Mouse (Mus musculus) embryonic fibroblast, embryonic 13.5 days (primary cell): ENCODE data around the gene Ovol1. TPM values are rescaled to one million over a fixed set of nuclear protein-coding genes. Genes with fewer than 3 reads are reported as not detected.
A peak's percentile ranks its signal among the peaks of the same experiment; 100 is the strongest.

Source experiments
- H3K27ac ChIP-seq: 2 replicates; pipeline ENCODE4 v1.5.1; 2012; ENCODE audit warnings: low read length, control low read depth, inconsistent platforms; ENCODE audit not compliant: insufficient read depth
- H3K4me1 ChIP-seq: 2 replicates; pipeline ENCODE4 v1.6.1; 2011; ENCODE audit warnings: low read length; ENCODE audit not compliant: control insufficient read depth, insufficient read depth
- H3K4me3 ChIP-seq: 2 replicates; pipeline ENCODE4 v1.5.1; 2011; ENCODE audit warnings: mild to moderate bottlenecking, control low read depth, low read length; ENCODE audit not compliant: insufficient read depth
- CTCF ChIP-seq: IDR thresholded peaks from 2 replicates; pipeline ENCODE4 v1.5.1; 2011; ENCODE audit warnings: mild to moderate bottlenecking, control low read depth, low read length, moderate library complexity, borderline replicate concordance; ENCODE audit not compliant: insufficient read depth
- POLR2A ChIP-seq: IDR thresholded peaks from 2 replicates; pipeline ENCODE4 v1.6.1; 2011; ENCODE audit warnings: low read depth, mild to moderate bottlenecking, control low read depth, low read length, moderate library complexity
- polyA plus RNA-seq: library from polyadenylated mRNA; stranded (reverse); fragments of >200 nt; gene quantifications from 2 replicates; pipeline ENCODE4 v1.2.4, GENCODE M21; 2011; ENCODE audit warnings: low read depth; ENCODE audit not compliant: missing spikeins, insufficient read length

Ovol1 gene
- polyA plus RNA-seq, 1 experiment: not detected

DNA sequence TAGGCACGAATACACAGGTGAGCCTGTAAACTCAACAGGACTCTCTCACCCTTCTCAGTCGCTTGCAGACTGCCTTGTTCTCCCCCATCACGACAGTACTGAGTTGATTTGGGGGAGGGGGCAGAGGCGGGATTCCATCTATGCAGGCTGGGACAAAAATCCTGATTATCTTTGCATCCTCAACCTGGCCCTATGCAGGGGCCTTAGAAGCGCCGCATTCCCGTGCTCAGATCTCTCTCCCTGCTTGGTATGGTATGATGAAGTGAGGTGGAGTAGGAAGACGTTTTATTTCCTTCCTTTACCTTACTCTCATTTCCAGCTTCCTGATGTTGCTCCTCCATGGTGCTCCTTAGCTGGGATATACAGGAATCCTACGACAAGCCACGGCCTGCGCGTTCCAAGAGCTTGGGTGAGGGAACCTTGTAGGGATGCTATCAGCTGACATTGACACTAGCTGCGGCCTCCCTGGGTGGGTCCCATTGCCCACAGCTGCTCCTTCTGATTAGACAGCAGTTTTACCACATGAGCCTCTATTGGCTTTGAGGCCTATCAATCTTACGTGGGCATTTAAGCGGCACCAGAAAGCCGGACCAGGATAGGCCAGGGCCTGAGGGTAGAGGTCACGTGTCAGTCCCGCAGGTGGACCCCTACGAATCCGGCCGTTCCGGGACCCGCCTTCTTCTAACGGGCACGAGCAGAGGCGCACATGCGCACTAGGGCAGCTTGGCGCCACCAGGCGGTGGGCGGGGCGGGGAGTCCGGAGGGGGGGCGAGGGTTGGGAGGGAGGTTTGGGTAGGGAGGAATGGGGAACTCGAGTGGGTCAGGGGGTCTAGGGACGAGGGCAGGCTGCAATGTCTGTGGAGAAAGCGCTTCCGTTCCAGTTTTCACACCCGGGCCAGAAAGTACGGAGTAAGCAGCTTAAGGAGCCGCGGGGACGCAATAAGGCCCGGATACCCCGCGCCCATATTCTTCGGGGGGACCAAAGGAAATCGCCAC lies 50.1 kb downstream of the Ovol1 start, which contains the start of gene Snx32:
TSS of gene Snx32 (minus strand) at position 508 of the 996 bp plus-strand sequence.
- H3K27ac ChIP-seq: no peak within 1 kb of the TSS
- TF ChIP-seq CTCF (no peak), POLR2A (peak; percentile 72)

DNA sequence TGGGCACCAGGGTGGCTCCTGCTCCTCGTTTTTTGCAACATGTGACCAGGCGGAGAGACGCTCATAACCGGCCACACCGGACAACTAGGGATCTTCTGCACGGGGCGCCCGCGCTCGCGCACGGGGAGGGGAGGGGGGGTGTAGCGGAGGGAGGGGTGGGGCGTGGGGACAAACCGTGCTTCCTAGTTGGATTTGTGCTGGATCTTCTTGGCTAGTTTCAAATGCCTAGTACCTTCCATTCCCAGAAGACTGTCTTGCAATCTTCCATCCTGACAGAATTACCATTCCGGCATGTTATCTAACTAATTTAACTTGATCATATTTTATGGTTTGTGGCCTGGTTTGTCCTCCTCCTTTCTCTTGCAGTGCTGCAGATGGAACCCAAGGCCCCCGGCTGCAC lies 56.8 kb downstream of the Ovol1 start, which contains the start of gene 1700020D05Rik:
TSS of gene 1700020D05Rik (minus strand) at position 101 of the 400 bp plus-strand sequence.
- Histone ChIP-seq H3K27ac (no peak within 1 kb of the TSS), H3K4me1 (no peaks in the 10 kb centered on the region), H3K4me3 (no peak within 1 kb of the TSS)
- TF ChIP-seq POLR2A (no peak), CTCF (no peak)

More for the DNA sequence above, 50.1 kb downstream of the Ovol1 start, which contains the start of gene Snx32:
- peak within 1 kb of the TSS; percentile 47 for H3K4me3 ChIP-seq
- no peaks in the 10 kb centered on the region for H3K4me1 ChIP-seq

DNA sequence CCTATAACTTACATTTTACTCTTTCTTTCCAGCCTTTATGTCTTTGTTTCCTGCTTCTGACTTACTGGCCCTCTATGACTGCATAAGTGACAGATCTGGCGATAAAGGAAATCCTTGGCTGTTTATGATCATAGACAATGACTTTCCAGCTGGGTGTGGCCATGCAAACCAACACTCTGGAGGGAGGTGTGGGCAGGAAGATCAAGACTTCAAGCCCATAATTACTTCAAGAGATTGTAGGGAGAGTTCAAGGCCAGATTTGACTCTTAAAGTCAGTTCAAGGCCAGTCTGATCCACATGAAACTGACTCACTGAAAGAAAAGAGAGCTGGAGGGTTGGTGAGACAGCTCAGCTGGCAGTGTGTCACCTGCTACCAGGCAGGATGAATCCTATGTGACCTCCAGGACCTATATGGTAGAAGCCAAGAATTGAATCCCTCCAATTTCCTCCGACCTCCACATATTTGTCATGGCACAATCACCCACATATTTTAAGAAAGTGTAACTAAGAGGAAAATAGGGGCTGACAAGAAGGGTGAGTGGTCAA lies 60.0 kb downstream of the Ovol1 start:
- TF ChIP-seq CTCF (no peak), POLR2A (no peak)
- Histone ChIP-seq H3K27ac (no peak overlapping the region), H3K4me3 (no peak overlapping the region), H3K4me1 (no peaks in the 10 kb centered on the region)

Other genes with a start within 250 kb of the Ovol1 start
- gene Catsper1, start 224.9 kb downstream of the Ovol1 start, polyA plus RNA-seq: not detected in 2 replicates
- 2.6 and 7.3 TPM in 2 replicates for gene Cst6, start 211.1 kb downstream of the Ovol1 start, polyA plus RNA-seq
- gene Eif1ad, start 193.9 kb downstream of the Ovol1 start, polyA plus RNA-seq: 19.5 and 26.6 TPM in 2 replicates
- gene Banf1, start 193.5 kb downstream of the Ovol1 start, polyA plus RNA-seq: 149 and 154 TPM in 2 replicates
- 34.7 and 35.3 TPM in 2 replicates for gene Sart1, start 171.9 kb downstream of the Ovol1 start, polyA plus RNA-seq
- not detected in 2 replicates for gene Tsga10ip, start 158.1 kb downstream of the Ovol1 start, polyA plus RNA-seq
- gene Drap1, start 135.7 kb downstream of the Ovol1 start, polyA plus RNA-seq: 152 and 169 TPM in 2 replicates
- 47.2 and 48.3 TPM in 2 replicates for gene AI837181, start 135.5 kb downstream of the Ovol1 start, polyA plus RNA-seq
- 13.4 and 35.0 TPM in 2 replicates for gene Fosl1, start 113.1 kb downstream of the Ovol1 start, polyA plus RNA-seq
- gene Ccdc85b, start 102.8 kb downstream of the Ovol1 start, polyA plus RNA-seq: 3.0 and 5.2 TPM in 2 replicates
- 53.1 and 66.3 TPM in 2 replicates for gene Fibp, start 100.0 kb downstream of the Ovol1 start, polyA plus RNA-seq
- gene Ctsw, start 92.1 kb downstream of the Ovol1 start, polyA plus RNA-seq: 0.76 and 1.0 TPM in 2 replicates
- gene Efemp2, start 86.7 kb downstream of the Ovol1 start, polyA plus RNA-seq: 368 and 420 TPM in 2 replicates
- 21.8 and 27.1 TPM in 2 replicates for gene Mus81, start 72.2 kb downstream of the Ovol1 start, polyA plus RNA-seq
- 1,890 and 1,995 TPM in 2 replicates for gene Cfl1, start 70.2 kb downstream of the Ovol1 start, polyA plus RNA-seq
- 0.97 and 1.4 TPM in 2 replicates for gene 1700020D05Rik, start 56.9 kb downstream of the Ovol1 start, polyA plus RNA-seq
- 8.7 and 18.4 TPM in 2 replicates for gene Snx32, start 50.1 kb downstream of the Ovol1 start, polyA plus RNA-seq
- gene Ap5b1, start 7.4 kb upstream of the Ovol1 start, polyA plus RNA-seq: 3.1 and 3.2 TPM in 2 replicates
- gene Rnaseh2c, start 41.2 kb upstream of the Ovol1 start, polyA plus RNA-seq: 36.9 and 38.5 TPM in 2 replicates
- 41.4 and 46.4 TPM in 2 replicates for gene Kat5, start 49.6 kb upstream of the Ovol1 start, polyA plus RNA-seq
- gene Rela, start 76.8 kb upstream of the Ovol1 start, polyA plus RNA-seq: 53.6 and 62.3 TPM in 2 replicates
- 16.7 and 19.1 TPM in 2 replicates for gene Sipa1, start 103.1 kb upstream of the Ovol1 start, polyA plus RNA-seq
- 9.3 and 14.2 TPM in 2 replicates for gene Map3k11, start 128.1 kb upstream of the Ovol1 start, polyA plus RNA-seq
- gene Pcnx3, start 128.3 kb upstream of the Ovol1 start, polyA plus RNA-seq: 43.0 and 48.4 TPM in 2 replicates
- gene Kcnk7, start 143.7 kb upstream of the Ovol1 start, polyA plus RNA-seq: not detected in 2 replicates
- gene Ehbp1l1, start 165.7 kb upstream of the Ovol1 start, polyA plus RNA-seq: 62.8 and 86.1 TPM in 2 replicates
- gene Fam89b, start 169.0 kb upstream of the Ovol1 start, polyA plus RNA-seq: 51.3 and 54.8 TPM in 2 replicates
- gene Ltbp3, start 180.3 kb upstream of the Ovol1 start, polyA plus RNA-seq: 119 and 136 TPM in 2 replicates
- 78.4 and 83.1 TPM in 2 replicates for gene Scyl1, start 210.8 kb upstream of the Ovol1 start, polyA plus RNA-seq